Comparison of ENCODE assay signal across 33 mouse cellular contexts in genomic region chr6:114380872-114381271, GRCm38 (mm10). TPM values are rescaled to one million over a fixed set of nuclear protein-coding genes. Genes with fewer than 3 reads are reported as not detected.
"Had no signal": no experiment of that assay in that cellular context is flagged by ENCODE, and none has a peak within 500 bp of the region (broad histone marks: within the 10 kb centered on the region; RNA-seq: fewer than 3 reads in every experiment).

No protein-coding gene starts in this region.

- H3K27me3 ChIP-seq: limb, embryonic 15.5 days; liver, embryonic 13.5 days; liver, embryonic 15.5 days; lung, embryonic 15.5 days; midbrain, embryonic 12.5 days; midbrain, embryonic 13.5 days; midbrain, embryonic 15.5 days had no signal

- H3K27ac ChIP-seq: limb, embryonic 10.5 days; limb, embryonic 12.5 days; limb, embryonic 13.5 days; limb, embryonic 15.5 days; liver, embryonic 12.5 days; liver, embryonic 13.5 days; liver, embryonic 14.5 days; liver, embryonic 15.5 days; lung, embryonic 15.5 days; macrophage; midbrain, embryonic 10.5 days; midbrain, embryonic 12.5 days; midbrain, embryonic 13.5 days; midbrain, embryonic 15.5 days; neural tube, embryonic 12.5 days had no signal

- H3K4me1 ChIP-seq: limb, embryonic 10.5 days; limb, embryonic 12.5 days; limb, embryonic 13.5 days; limb, embryonic 15.5 days; liver, embryonic 12.5 days; liver, embryonic 13.5 days; liver, embryonic 15.5 days; lung, embryonic 15.5 days; megakaryocyte, embryonic 14.5 days; midbrain, embryonic 10.5 days; midbrain, embryonic 12.5 days; midbrain, embryonic 13.5 days; midbrain, embryonic 15.5 days; neural tube, embryonic 12.5 days had no signal

- H3K36me3 ChIP-seq: limb, embryonic 10.5 days; limb, embryonic 12.5 days; limb, embryonic 13.5 days; limb, embryonic 15.5 days; liver, embryonic 12.5 days; liver, embryonic 13.5 days; liver, embryonic 15.5 days; lung, embryonic 15.5 days; midbrain, embryonic 10.5 days; midbrain, embryonic 12.5 days; midbrain, embryonic 13.5 days; midbrain, embryonic 15.5 days; neural tube, embryonic 12.5 days had no signal

- DNase-seq: left cerebral cortex, postnatal 4 days; liver; liver, embryonic 13.5 days; liver, postnatal 0 days; lung, adult 18-20 months; lung, adult 2 months; lung, embryonic 14.5 days; lung, postnatal 10 days; lung, postnatal 14 days; lung, postnatal 36 days; lung, postnatal 4 days; midbrain, embryonic 14.5 days had no signal

- H3K4me3 ChIP-seq: limb, embryonic 10.5 days; limb, embryonic 12.5 days; limb, embryonic 13.5 days; limb, embryonic 15.5 days; liver, embryonic 12.5 days; liver, embryonic 13.5 days; liver, embryonic 15.5 days; lung, embryonic 15.5 days; megakaryocyte, embryonic 14.5 days; midbrain, embryonic 10.5 days; midbrain, embryonic 12.5 days; midbrain, embryonic 13.5 days; midbrain, embryonic 15.5 days; myocyte; neural tube, embryonic 12.5 days had no signal

- H3K9ac ChIP-seq: limb, embryonic 12.5 days; limb, embryonic 13.5 days; limb, embryonic 15.5 days; liver, embryonic 12.5 days; liver, embryonic 13.5 days; liver, embryonic 14.5 days; liver, embryonic 15.5 days; liver, postnatal 0 days; lung, embryonic 14.5 days; lung, embryonic 15.5 days; midbrain, embryonic 12.5 days; midbrain, embryonic 13.5 days; midbrain, embryonic 15.5 days; neural tube, embryonic 12.5 days had no signal

RNA-seq across cellular contexts. Expression of gene Hrh1, which starts 16.9 kb away (rescaled TPM):
- total RNA-seq: liver, adult 2 months; megakaryocyte progenitor cell, adult 5-6 weeks; megakaryocyte-erythroid progenitor cell, adult 5-6 weeks had no signal
- polyA plus RNA-seq: limb, embryonic 10.5 days; limb, embryonic 11.5 days; liver, embryonic 12.5 days; liver, embryonic 13.5 days; liver, embryonic 16.5 days; liver, postnatal 0 days; lung, embryonic 14.5 days had no signal
